Mouse (Mus musculus): ENCODE results near the gene Klk1b1. TPM values are rescaled to one million over a fixed set of nuclear protein-coding genes. Genes with fewer than 3 reads are reported as not detected.
"Not testable (repeated sequence)": the region's sequence is repeated elsewhere in the genome, so short reads cannot be mapped to it uniquely, and the experiment has no call there.

The Klk1b1 gene
- total RNA-seq, 2 experiments from 2014 or later, result not detected

DNA sequence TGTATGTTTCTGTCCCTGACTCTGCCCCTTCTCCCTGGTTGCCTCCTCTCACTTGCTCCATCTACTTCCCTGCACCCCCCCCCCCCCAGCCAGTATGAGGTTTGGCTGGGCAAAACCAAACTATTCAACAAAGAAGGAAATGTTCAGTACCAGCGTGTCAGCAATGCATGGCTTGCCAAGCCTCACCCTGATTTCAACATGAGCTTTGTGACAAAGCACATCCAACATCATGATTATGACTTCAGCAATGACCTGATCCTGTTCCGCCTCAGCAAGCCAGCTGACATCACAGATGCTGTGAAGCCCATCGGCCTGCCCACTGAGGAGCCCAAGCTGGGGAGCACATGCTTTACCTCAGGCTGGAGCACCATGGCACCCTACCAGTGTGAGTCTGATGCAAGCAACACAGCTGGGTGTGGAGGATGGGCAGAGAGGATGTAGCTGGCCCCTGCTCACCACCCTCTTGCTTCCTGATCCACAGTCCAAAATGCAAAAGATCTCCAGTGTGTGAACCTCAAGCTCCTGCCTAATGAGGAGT lies 21.8 kb upstream of the Klk1b1 start:
- DNase-seq (ENCODE audit: extremely low spot score in 1 of 2, low spot score in 2 of 2), result no peak
- H3K27ac ChIP-seq, result no peak overlapping the region
- no peak overlapping the region for H3K4me3 ChIP-seq
- intact Hi-C loops (cut with DNase I), result no loop called here
- TF ChIP-seq CTCF (IDR thresholded peaks at IDR 0.05), result no peak

DNA sequence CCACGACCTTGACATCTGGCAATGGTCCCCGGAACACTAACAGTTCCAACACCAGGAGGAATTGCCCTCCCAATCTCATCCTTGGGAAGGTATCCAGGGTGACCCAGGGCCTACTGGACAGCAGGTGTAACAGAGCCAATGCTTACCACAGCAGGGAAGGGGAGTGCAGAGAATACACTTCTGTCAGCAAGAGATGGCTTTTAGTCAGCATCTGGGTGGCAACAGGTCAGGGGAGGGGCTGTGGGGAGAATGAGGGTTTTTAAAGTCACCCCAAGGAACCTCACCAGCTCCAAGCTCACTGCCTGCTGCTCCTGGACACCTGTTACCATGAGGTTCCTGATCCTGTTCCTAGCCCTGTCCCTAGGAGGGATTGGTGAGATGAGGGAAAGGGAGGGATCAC lies 16.2 kb upstream of the Klk1b1 start, which contains the start of gene Klk1b8:
Klk1b8 (plus strand) TSS at position 301 of the 400 bp plus-strand sequence.
- no peak for DNase-seq (ENCODE audit: extremely low spot score in 1 of 2, low spot score in 2 of 2)
- H3K4me3 ChIP-seq, result no peak within 1 kb of the TSS
- no peak within 1 kb of the TSS for H3K27ac ChIP-seq
- intact Hi-C loops (cut with DNase I), result no loop called here
- TF ChIP-seq CTCF (IDR thresholded peaks at IDR 0.05), result no peak

DNA sequence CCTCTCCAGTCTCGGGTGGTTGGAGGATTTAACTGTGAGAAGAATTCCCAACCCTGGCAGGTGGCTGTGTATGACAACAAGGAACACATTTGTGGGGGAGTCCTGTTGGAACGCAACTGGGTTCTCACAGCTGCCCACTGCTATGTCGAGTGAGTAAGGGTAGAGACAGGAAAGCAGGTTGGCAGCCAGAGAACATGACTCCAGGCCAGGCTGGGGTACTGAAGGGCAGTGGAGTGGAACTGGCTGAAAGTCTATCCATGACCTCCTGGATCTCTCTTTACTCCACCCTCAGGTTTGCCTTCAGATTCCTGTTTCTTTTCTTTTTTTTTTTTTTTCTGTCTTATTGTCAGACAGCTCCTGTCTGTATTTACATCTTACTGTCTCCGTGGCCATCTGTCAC lies 13.8 kb upstream of the Klk1b1 start:
- no peak for TF ChIP-seq CTCF (IDR thresholded peaks at IDR 0.05)
- Histone ChIP-seq H3K4me3 (no peak overlapping the region), H3K27ac (no peak overlapping the region)
- intact Hi-C loops (cut with DNase I), result no loop called here
- DNase-seq (ENCODE audit: extremely low spot score in 1 of 2, low spot score in 2 of 2), result peak; percentile 11 to 16

DNA sequence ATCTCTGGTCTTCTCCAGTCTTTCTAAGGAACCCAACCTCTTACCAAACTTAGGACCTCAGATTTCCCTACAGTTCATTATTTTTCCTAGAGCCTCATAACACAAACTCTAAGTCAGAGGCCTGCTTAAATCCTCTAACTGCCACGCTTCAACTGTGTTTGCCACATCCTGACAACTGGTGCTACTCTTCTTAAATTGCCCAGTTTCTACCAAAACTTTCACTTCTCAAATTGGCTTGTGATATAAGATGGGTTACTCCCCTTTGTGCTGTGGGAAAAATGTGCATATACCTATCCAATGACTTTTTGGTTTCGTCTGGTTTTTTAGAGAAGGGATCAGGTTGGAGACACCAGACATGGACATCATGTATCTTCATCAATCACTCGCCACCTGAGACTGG lies 507 bp downstream of the Klk1b1 start:
- no peak overlapping the region for H3K4me3 ChIP-seq
- DNase-seq (ENCODE audit: extremely low spot score in 1 of 2, low spot score in 2 of 2), result no peak
- intact Hi-C loops (cut with DNase I), result no loop called here
- no peak for TF ChIP-seq CTCF (IDR thresholded peaks at IDR 0.05)
- no peak overlapping the region for H3K27ac ChIP-seq

DNA sequence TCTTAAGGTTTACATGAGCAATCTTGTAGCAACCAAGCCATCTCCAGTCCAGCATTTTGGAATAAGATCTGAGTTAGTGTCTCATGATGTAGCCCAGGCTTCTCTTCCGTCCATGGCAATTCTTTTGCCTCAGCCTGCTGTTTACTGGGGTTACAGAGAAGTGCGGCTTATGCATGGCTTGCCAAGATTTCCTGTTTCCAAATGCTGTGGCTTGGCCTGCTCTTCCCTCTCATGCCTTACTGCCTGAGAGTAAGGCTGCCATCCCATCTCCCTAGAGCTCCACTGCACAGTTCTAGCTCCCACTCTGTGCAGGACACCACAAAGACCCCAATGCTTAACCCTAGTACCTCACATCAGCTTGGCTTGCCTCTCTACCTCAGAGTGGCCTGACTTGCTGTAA lies 1.1 kb downstream of the Klk1b1 start:
- no peak for DNase-seq (ENCODE audit: extremely low spot score in 1 of 2, low spot score in 2 of 2)
- TF ChIP-seq CTCF (IDR thresholded peaks at IDR 0.05), result no peak
- Histone ChIP-seq H3K4me3 (no peak overlapping the region), H3K27ac (no peak overlapping the region)
- intact Hi-C loops (cut with DNase I), result no loop called here

DNA sequence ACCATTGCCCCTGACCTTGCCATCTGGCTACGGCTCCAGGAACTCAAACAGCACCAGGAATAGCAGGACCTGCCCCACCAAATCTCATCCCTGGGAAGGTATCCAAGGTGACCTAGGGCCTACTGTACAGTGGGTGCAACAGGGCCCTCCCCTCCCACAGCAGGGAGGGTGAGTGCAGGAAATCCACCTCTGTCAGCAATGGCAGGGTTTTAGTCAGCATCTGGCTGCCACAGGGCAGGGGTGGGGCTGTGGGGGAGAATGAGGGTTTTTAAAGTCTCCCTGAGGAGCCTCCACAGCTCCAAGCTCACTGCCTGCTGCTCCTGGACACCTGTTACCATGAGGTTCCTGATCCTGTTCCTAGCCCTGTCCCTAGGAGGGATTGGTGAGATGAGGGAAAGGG lies 9.2 kb downstream of the Klk1b1 start, which contains the start of gene Klk1b9:
Klk1b9 (plus strand) TSS at position 301 of the 400 bp plus-strand sequence.
- intact Hi-C loops (cut with DNase I); H3K4me3 ChIP-seq; DNase-seq (ENCODE audit: extremely low spot score in 1 of 2, low spot score in 2 of 2); H3K27ac ChIP-seq: not testable (repeated sequence)

DNA sequence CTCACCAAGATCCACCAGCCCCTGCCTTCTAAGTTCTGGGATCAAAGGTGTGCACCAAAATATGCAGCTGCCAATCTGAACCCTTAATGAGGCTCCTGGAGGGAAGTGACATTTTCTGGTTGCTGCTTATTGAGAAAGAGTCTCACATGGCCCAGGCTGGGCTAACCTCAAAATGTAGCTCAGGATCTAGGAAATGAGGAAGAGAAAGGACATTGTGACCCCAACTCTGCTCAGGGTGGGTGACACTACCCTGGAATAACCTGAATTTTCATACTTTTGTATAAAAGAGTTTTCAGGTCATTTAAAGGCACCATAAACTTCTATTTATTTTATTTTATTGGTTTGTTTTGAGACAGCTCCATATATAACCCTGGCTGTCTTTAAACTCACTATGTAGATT lies 19.1 kb downstream of the Klk1b1 start:
- Histone ChIP-seq H3K4me3 (no peak overlapping the region), H3K27ac (no peak overlapping the region)
- DNase-seq (ENCODE audit: extremely low spot score in 1 of 2, low spot score in 2 of 2), result no peak

DNA sequence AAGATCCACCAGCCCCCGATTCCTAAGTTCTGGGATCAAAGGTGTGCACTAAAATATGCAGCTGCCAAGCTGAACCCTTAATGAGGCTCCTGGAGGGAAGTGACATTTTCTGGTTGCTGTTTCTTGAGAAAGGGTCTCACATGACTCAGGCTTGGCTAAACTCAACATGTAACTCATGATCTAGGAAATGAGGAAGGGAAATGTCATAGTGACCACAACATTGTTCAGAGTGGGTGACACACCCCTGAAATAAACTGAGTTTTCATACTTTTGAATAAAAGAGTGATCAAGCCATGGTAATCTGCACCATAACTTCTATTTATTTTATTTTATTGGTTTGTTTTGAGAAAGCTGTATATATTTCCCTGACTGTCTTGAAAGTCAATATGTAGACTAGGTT lies 28.3 kb downstream of the Klk1b1 start:
- H3K27ac ChIP-seq; intact Hi-C loops (cut with DNase I); DNase-seq (ENCODE audit: extremely low spot score in 1 of 2, low spot score in 2 of 2); H3K4me3 ChIP-seq: not testable (repeated sequence)

More for the DNA sequence above, 19.1 kb downstream of the Klk1b1 start:
- intact Hi-C loops (cut with DNase I), result no loop called here
- TF ChIP-seq CTCF (IDR thresholded peaks at IDR 0.05), result no peak

DNA sequence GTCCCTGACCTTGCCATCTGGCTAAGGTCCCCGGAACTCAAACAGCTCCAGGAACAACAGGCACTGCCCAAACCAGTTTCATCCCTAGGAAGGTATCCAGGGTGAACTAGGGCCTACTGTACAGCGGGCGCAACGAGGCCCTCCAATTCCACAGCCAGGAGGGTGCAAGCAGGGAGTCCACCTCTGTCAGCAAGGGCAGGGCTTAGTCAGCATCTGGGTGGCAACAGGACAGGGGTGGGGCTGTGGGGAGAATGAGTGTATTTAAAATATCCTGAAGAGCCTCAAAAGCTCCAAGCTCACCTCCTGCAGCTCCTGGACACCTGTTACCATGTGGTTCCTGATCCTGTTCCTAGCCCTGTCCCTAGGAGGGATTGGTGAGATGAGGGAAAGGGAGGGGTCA lies 29.0 kb downstream of the Klk1b1 start, which contains the start of gene Klk1b11:
Klk1b11 (plus strand) TSS at position 301 of the 400 bp plus-strand sequence.
- H3K4me3 ChIP-seq; DNase-seq (ENCODE audit: extremely low spot score in 1 of 2, low spot score in 2 of 2); intact Hi-C loops (cut with DNase I); H3K27ac ChIP-seq: not testable (repeated sequence)

DNA sequence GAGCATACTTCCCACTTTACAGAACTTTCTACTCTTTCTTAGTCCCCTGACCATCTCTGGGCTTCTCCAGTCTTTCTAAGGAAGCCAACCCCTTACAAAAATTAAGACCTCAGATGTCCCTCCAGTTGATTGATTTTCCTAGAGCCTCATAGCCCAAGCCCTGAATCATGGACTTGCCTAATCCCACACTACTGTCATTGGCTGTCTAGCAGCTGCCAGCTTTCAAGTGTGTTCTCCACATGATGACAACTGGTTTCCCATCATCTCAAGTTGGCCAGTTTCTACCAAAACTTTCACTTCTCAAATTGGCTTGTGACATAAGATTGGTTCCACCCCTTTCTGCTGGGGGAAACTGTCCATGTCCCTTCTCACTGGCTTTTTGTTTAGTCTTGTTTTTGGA lies 38.3 kb downstream of the Klk1b1 start:
- no peak for TF ChIP-seq CTCF (IDR thresholded peaks at IDR 0.05)
- Histone ChIP-seq H3K27ac (no peak overlapping the region), H3K4me3 (no peak overlapping the region)
- intact Hi-C loops (cut with DNase I), result no loop called here
- no peak for DNase-seq (ENCODE audit: extremely low spot score in 1 of 2, low spot score in 2 of 2)

DNA sequence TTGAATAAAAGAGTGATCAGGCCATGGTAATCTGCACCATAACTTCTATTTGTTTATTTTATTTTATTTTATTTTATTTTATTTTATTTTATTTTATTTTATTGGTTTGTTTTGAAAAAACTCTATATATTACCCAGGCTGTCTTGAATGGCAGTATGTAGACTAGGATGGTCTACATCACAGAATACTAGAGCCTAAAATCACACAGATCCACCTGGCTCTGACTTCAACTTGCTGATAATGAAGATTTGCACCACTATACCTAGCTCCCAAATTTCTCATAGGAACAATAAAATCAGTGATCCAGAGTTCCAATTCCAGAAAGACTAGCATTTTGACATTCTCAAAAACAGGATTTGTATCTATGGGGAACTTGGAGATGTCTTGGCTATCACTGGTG lies 45.3 kb downstream of the Klk1b1 start, which contains the start of gene Klk1b26:
Klk1b26 (plus strand) TSS at position 301 of the 400 bp plus-strand sequence.
- intact Hi-C loops (cut with DNase I); DNase-seq (ENCODE audit: extremely low spot score in 1 of 2, low spot score in 2 of 2); H3K27ac ChIP-seq; H3K4me3 ChIP-seq: not testable (repeated sequence)

DNA sequence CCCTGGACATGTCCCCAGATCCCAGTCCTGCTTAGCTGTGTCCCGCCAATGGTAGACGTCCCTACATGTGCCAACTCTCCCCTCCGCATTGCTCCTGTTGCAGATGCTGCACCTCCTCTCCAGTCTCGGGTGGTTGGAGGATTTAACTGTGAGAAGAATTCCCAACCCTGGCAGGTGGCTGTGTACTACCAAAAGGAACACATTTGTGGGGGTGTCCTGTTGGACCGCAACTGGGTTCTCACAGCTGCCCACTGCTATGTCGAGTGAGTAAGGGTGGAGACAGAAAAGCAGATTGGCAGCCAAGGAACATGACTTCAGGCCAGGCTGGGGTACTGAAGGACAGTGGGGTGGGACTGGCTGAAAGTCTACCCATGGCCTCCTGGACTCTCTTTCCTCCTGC lies 48.1 kb downstream of the Klk1b1 start:
- intact Hi-C loops (cut with DNase I); H3K27ac ChIP-seq; H3K4me3 ChIP-seq: not testable (repeated sequence)
- DNase-seq (ENCODE audit: extremely low spot score in 1 of 2, low spot score in 2 of 2), result peak in 1 of 2 experiments; percentile 18

DNA sequence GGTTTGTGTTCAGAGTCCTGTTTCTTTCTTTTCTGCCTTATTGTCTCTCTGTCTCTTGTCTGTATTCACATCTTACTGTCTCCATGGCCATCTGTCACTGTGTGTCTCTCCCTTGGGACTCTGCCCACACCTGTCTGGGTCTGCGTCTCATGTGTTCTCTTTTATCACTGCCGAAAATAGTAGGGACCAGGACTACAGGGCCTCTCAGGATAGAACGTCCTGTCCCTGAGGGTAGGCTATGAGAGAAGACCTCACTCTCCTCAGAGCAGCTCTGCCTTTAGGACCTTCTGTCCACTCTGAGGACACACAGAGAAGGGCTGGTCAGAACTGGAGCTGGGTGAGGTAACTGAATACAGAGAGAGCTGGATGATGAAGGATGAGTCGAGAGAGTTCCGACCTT lies 48.5 kb downstream of the Klk1b1 start:
- intact Hi-C loops (cut with DNase I), result no loop called here
- Histone ChIP-seq H3K27ac (no peak overlapping the region), H3K4me3 (no peak overlapping the region)
- no peak for DNase-seq (ENCODE audit: extremely low spot score in 1 of 2, low spot score in 2 of 2)
- no peak for TF ChIP-seq CTCF (IDR thresholded peaks at IDR 0.05)

Other genes starting within 250 kb of the Klk1b1 start
- not detected for gene Klk12, start 197.9 kb upstream of the Klk1b1 start, total RNA-seq (2021)
- gene Klk11, start 192.1 kb upstream of the Klk1b1 start, total RNA-seq (2021), result not detected
- not detected for gene Klk10, start 185.7 kb upstream of the Klk1b1 start, total RNA-seq (2021)
- not detected for gene Klk9, start 174.9 kb upstream of the Klk1b1 start, total RNA-seq (2021)
- gene Klk8, start 169.2 kb upstream of the Klk1b1 start, total RNA-seq (2021), result 1 to 10 TPM; 2.3 to 3.7 TPM
- not detected for gene Klk7, start 155.5 kb upstream of the Klk1b1 start, total RNA-seq (2021)
- gene Klk6, start 142.3 kb upstream of the Klk1b1 start, total RNA-seq (2021), result 1 to 10 TPM in 1 of 2 experiments, not detected in 1; 2.0 TPM
- not detected for gene Klk5, start 124.8 kb upstream of the Klk1b1 start, total RNA-seq (2021)
- not detected for gene Klk4, start 85.6 kb upstream of the Klk1b1 start, total RNA-seq (2021)
- not detected for gene Klk15, start 33.0 kb upstream of the Klk1b1 start, total RNA-seq (2021)
- gene Klk1b8, start 16.1 kb upstream of the Klk1b1 start, total RNA-seq (2021), result not detected
- not detected for gene Klk1b9, start 9.3 kb downstream of the Klk1b1 start, total RNA-seq (2021)
- not detected for gene Klk1b11, start 29.1 kb downstream of the Klk1b1 start, total RNA-seq (2021)
- not detected for gene Klk1b26, start 45.4 kb downstream of the Klk1b1 start, total RNA-seq (2021)
- gene Klk1b27, start 85.5 kb downstream of the Klk1b1 start, total RNA-seq (2021), result not detected
- gene Klk1b21, start 135.6 kb downstream of the Klk1b1 start, total RNA-seq (2021), result not detected
- gene Klk1b22, start 145.9 kb downstream of the Klk1b1 start, total RNA-seq (2021), result not detected
- gene Klk1b16, start 170.0 kb downstream of the Klk1b1 start, total RNA-seq (2021), result not detected
- gene Klk1b24, start 221.5 kb downstream of the Klk1b1 start, total RNA-seq (2021), result not detected
- not detected for gene Klk1b3, start 231.4 kb downstream of the Klk1b1 start, total RNA-seq (2021)
- gene Klk1b4, start 240.7 kb downstream of the Klk1b1 start, total RNA-seq (2021), result not detected
- gene Klk1b5, start 249.2 kb downstream of the Klk1b1 start, total RNA-seq (2021), result not detected